Mouse (Mus musculus): ENCODE results near the gene Macf1. TPM values are rescaled to one million over a fixed set of nuclear protein-coding genes. Genes with fewer than 3 reads are reported as not detected.
A peak's percentile ranks its signal among the peaks of the same experiment; 100 is the strongest.

The Macf1 gene
- polyA plus RNA-seq, 1 experiment = 88.5 TPM

GRCm38 (mm10) chr4:123397643-123398434, 286.3 kb downstream of the Macf1 start:
- TF ChIP-seq CEBPB (IDR thresholded peaks at IDR 0.05; ENCODE audit: insufficient read depth, poor library complexity, severe bottlenecking) (no peak), POLR2A (IDR thresholded peaks at IDR 0.05; ENCODE audit: insufficient read length, low read depth) (no peak), MYOD1 (IDR thresholded peaks at IDR 0.05; ENCODE audit: control insufficient read depth in 1 of 3, insufficient read length in 2 of 3, low read depth in 2 of 3) (peak in 2 of 3 experiments; percentile 37 to 39), MYOG (IDR thresholded peaks at IDR 0.05; ENCODE audit: control insufficient read depth in 1 of 3, insufficient read depth in 1 of 3, insufficient read length in 2 of 3, low read depth in 2 of 3) (peak in 1 of 3 experiments; percentile 96), POLR2AphosphoS2 (IDR thresholded peaks at IDR 0.05; ENCODE audit: insufficient read length, low read depth) (no peak)
- H3K79me2 ChIP-seq (ENCODE audit: control insufficient read depth, insufficient read depth) = peaks cover 33% of the 10 kb centered on the region
- no peak overlapping the region for H3K4me2 ChIP-seq (ENCODE audit: low read depth)
- no peaks in the 10 kb centered on the region for H3K27me3 ChIP-seq (ENCODE audit: control insufficient read depth, insufficient read depth, insufficient read length)
- H3ac ChIP-seq (ENCODE audit: control insufficient read depth, insufficient read length) = no peak overlapping the region
- H3K4me3 ChIP-seq = no peak overlapping the region
- peaks cover 80% of the 10 kb centered on the region for H3K36me3 ChIP-seq (ENCODE audit: control insufficient read depth, insufficient read depth)

GRCm38 (mm10) chr4:123397049-123397448, 287.1 kb downstream of the Macf1 start:
- Histone ChIP-seq H3K36me3 (ENCODE audit: control insufficient read depth, insufficient read depth) (peaks cover 85% of the 10 kb centered on the region), H3K4me3 (no peak overlapping the region), H3K27me3 (ENCODE audit: control insufficient read depth, insufficient read depth, insufficient read length) (no peaks in the 10 kb centered on the region), H3K79me2 (ENCODE audit: control insufficient read depth, insufficient read depth) (peaks cover 27% of the 10 kb centered on the region), H3ac (ENCODE audit: control insufficient read depth, insufficient read length) (no peak overlapping the region), H3K4me2 (ENCODE audit: low read depth) (no peak overlapping the region)
- TF ChIP-seq POLR2A (IDR thresholded peaks at IDR 0.05; ENCODE audit: insufficient read length, low read depth) (peak; percentile 11), POLR2AphosphoS2 (IDR thresholded peaks at IDR 0.05; ENCODE audit: insufficient read length, low read depth) (peak; percentile 25), TCF3 (IDR thresholded peaks at IDR 0.05; ENCODE audit: insufficient read length, low read depth) (no peak), MYOG (IDR thresholded peaks at IDR 0.05; ENCODE audit: control insufficient read depth in 1 of 3, insufficient read depth in 1 of 3, insufficient read length in 2 of 3, low read depth in 2 of 3) (peak in 1 of 3 experiments; percentile 16), USF1 (IDR thresholded peaks at IDR 0.05; ENCODE audit: low read depth) (no peak)

GRCm38 (mm10) chr4:123395435-123396000, 288.6 kb downstream of the Macf1 start:
- Histone ChIP-seq H3K36me3 (ENCODE audit: control insufficient read depth, insufficient read depth) (peaks cover 91% of the 10 kb centered on the region), H3K4me3 (no peak overlapping the region), H3K4me2 (ENCODE audit: low read depth) (no peak overlapping the region), H3K27me3 (ENCODE audit: control insufficient read depth, insufficient read depth, insufficient read length) (no peaks in the 10 kb centered on the region), H3ac (ENCODE audit: control insufficient read depth, insufficient read length) (no peak overlapping the region), H3K79me2 (ENCODE audit: control insufficient read depth, insufficient read depth) (peaks cover 18% of the 10 kb centered on the region)
- TF ChIP-seq SRF (IDR thresholded peaks at IDR 0.05; ENCODE audit: control insufficient read depth, insufficient read length, low read depth) (no peak), MAX (IDR thresholded peaks at IDR 0.05; ENCODE audit: low read depth) (no peak), MYOD1 (IDR thresholded peaks at IDR 0.05; ENCODE audit: control insufficient read depth in 1 of 3, insufficient read length in 2 of 3, low read depth in 2 of 3) (no peak), TCF3 (IDR thresholded peaks at IDR 0.05; ENCODE audit: insufficient read length, low read depth) (no peak), MYOG (IDR thresholded peaks at IDR 0.05; ENCODE audit: control insufficient read depth in 1 of 3, insufficient read depth in 1 of 3, insufficient read length in 2 of 3, low read depth in 2 of 3) (no peak), POLR2A (IDR thresholded peaks at IDR 0.05; ENCODE audit: insufficient read length, low read depth) (no peak), TCF12 (IDR thresholded peaks at IDR 0.05; ENCODE audit: insufficient read depth, poor library complexity, severe bottlenecking) (no peak), CEBPB (IDR thresholded peaks at IDR 0.05; ENCODE audit: insufficient read depth, poor library complexity, severe bottlenecking) (no peak), REST (IDR thresholded peaks at IDR 0.05; ENCODE audit: insufficient read depth, insufficient read length) (no peak), USF1 (IDR thresholded peaks at IDR 0.05; ENCODE audit: low read depth) (no peak), E2F4 (IDR thresholded peaks at IDR 0.05; ENCODE audit: insufficient read depth) (no peak), POLR2AphosphoS2 (IDR thresholded peaks at IDR 0.05; ENCODE audit: insufficient read length, low read depth) (no peak)

- H3K79me2 ChIP-seq (ENCODE audit: control insufficient read depth, insufficient read depth) = peaks cover 13% of the 10 kb centered on the region
- peaks cover 93% of the 10 kb centered on the region for H3K36me3 ChIP-seq (ENCODE audit: control insufficient read depth, insufficient read depth)
- no peaks in the 10 kb centered on the region for H3K27me3 ChIP-seq (ENCODE audit: control insufficient read depth, insufficient read depth, insufficient read length)
- H3ac ChIP-seq (ENCODE audit: control insufficient read depth, insufficient read length) = no peak overlapping the region
- no peak for TF ChIP-seq CEBPB (IDR thresholded peaks at IDR 0.05; ENCODE audit: insufficient read depth, poor library complexity, severe bottlenecking)
- TF ChIP-seq MYOD1 (IDR thresholded peaks at IDR 0.05; ENCODE audit: control insufficient read depth in 1 of 3, insufficient read length in 2 of 3, low read depth in 2 of 3) = no peak
- TF ChIP-seq MYOG (IDR thresholded peaks at IDR 0.05; ENCODE audit: control insufficient read depth in 1 of 3, insufficient read depth in 1 of 3, insufficient read length in 2 of 3, low read depth in 2 of 3) = no peak
- TF ChIP-seq USF1 (IDR thresholded peaks at IDR 0.05; ENCODE audit: low read depth) = no peak
- TF ChIP-seq TCF12 (IDR thresholded peaks at IDR 0.05; ENCODE audit: insufficient read depth, poor library complexity, severe bottlenecking) = no peak
- TF ChIP-seq E2F4 (IDR thresholded peaks at IDR 0.05; ENCODE audit: insufficient read depth) = no peak
- TF ChIP-seq SRF (IDR thresholded peaks at IDR 0.05; ENCODE audit: control insufficient read depth, insufficient read length, low read depth) = no peak
- no peak for TF ChIP-seq POLR2A (IDR thresholded peaks at IDR 0.05; ENCODE audit: insufficient read length, low read depth)
- no peak for TF ChIP-seq MAX (IDR thresholded peaks at IDR 0.05; ENCODE audit: low read depth)
- TF ChIP-seq POLR2AphosphoS2 (IDR thresholded peaks at IDR 0.05; ENCODE audit: insufficient read length, low read depth) = no peak
- no peak for TF ChIP-seq TCF3 (IDR thresholded peaks at IDR 0.05; ENCODE audit: insufficient read length, low read depth)
- TF ChIP-seq REST (IDR thresholded peaks at IDR 0.05; ENCODE audit: insufficient read depth, insufficient read length) = no peak
- no peak overlapping the region for H3K4me3 ChIP-seq
- H3K4me2 ChIP-seq (ENCODE audit: low read depth) = no peak overlapping the region
These were observed 289.3 kb downstream of the Macf1 start for GRCm38 (mm10) chr4:123394878-123395277.
